Mouse (Mus musculus): ENCODE measurements at regions not wholly inside any gene's neighbourhood (a gene's known extent, or its start where the extent isn't known, plus 50 kb on each side); places are given as distances from the start of the nearest gene placed in this dataset.

DNA sequence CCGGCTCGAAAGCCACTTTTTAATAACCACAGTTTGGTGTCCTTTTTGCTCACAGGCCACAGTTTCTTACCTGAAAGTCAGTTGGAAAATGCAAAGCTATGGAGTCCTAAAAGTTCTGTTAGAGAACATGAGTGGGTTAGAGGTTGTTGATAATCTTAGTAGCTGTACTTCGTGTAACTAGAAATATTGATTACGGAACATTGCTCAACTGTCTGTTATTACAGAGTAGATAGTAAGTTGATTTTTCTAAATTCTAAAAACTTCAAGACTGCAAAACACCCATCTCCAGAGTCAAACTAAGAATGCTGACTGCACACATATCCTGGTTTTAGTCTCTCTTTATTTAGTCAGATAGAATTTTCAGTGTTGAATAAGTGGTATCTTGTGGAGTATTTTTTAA is 111.0 kb downstream of the Slc38a4 start:
- intact Hi-C loops (cut with DNase I), result loop anchor here (10.0 kb wide), 1 partner anchor 400 kb away; no protein-coding TSS in a partner anchor

DNA sequence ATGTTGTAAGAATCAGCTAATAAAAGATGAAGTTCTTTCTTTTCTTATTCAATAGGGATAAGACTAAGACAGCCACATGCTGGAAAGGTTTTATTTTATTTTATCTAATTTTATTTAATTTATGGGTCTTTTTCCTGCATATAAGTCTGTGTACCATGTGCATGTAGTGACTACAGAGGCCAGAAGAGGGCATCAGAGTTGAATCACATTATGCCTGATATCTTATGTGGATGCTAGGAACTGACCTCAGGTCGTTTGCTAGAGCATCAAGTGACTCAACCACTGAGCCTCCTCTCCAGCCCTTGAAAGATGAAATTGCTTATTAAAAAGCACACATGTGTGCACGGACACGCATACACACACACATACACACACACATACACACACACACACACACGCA is 113.1 kb downstream of the Slc38a4 start:
- intact Hi-C loops (cut with DNase I), result loop anchor here (10.0 kb wide), 1 partner anchor 398 kb away; no protein-coding TSS in a partner anchor

DNA sequence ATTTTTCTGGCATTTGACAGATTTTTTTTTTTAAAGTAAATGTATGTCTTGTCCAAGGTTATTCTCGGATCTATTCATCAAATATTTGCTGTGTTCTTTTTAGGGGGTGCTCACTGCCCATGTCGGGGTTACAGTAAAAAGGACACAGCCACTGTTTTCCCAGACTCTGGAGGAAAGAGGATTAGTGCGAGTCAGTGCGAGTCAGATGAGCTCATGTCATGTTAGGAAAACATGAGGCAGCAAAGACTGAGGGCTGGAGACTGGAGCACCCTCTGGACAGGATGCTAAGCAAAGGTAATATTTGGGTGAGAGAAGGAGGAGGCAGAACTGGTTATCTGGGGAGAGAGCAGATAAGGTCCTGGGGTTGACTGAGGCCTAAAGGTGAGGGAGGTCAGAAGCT is 117.3 kb downstream of the Slc38a4 start:
- intact Hi-C loops (cut with DNase I), result loop anchor here (5.0 kb wide), 1 partner anchor 236 kb away; no protein-coding TSS in a partner anchor

DNA sequence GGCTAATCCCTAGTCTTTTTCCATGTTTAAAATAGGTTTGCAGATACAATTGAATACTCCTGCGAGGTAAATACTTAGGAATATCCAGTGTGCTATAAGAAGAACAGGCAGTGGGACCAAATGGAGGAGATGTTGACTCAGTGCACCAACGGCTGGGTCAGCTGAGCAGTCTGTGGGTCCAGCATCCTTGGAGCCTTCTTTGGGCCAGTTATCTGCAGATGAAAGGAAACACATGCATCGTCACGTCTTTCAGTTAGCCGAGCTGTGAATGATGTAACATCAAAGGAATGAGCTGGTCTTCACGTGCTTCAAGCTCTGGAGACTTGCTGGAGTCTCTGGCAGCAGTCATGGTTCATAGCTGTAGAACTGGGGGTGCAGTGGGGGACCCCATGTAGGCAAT is 118.1 kb downstream of the Slc38a4 start:
- intact Hi-C loops (cut with DNase I), result loop anchor here (5.0 kb wide), 1 partner anchor 235 kb away; no protein-coding TSS in a partner anchor

DNA sequence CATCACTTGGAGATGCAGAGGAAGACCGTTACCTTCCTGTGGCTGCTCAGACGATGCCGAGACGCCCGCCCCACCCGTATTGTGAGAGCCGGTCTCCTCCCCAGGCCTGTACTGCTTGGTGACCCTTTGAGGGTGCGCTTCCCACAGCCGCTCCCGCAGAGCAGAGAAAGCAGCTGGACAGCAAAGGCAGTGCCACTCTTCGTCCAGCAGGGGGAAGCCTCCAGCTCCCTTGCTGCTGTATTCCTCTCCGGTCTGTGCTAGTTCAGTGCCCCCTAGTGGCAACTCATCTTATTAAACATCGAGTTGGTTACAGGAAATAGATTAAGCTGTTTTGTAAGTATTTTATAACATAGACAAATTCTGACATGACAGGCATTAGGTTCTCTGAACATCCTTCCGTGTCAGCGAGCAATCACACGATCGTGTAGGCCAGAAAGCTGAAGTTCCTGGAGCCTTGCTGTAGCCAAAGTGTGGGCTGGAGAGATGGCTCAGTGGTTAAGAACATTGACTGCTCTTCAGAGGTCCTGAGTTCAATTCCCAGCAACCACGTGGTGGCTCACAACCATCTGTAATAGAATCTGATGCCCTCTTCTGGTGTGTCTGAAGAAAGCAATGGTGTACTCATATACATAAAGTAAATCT is 118.9 kb downstream of the Slc38a4 start:
- intact Hi-C loops (cut with DNase I), result loop anchor here (5.0 kb wide), 1 partner anchor 235 kb away; no protein-coding TSS in a partner anchor

DNA sequence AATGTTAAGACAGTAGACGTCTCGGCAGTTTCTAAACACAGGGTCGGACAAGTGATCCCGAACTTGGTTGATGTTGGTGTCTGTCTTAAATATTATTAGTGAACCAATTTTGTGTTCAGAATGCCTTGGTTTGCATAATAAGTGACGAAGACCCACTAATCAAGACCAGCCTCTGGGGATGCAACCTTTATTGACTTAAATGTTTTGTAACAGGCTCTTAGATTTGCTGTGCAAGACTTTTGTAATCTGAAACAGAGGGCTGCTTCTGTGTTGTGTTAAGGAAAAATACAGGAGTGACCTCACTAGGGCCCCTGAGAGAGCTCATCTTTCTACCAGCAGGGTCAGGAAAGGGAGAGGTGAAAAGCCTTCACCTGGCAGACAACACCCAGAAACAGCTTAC is 119.5 kb downstream of the Slc38a4 start:
- intact Hi-C loops (cut with DNase I), result loop anchor here (5.0 kb wide), 1 partner anchor 234 kb away; no protein-coding TSS in a partner anchor

DNA sequence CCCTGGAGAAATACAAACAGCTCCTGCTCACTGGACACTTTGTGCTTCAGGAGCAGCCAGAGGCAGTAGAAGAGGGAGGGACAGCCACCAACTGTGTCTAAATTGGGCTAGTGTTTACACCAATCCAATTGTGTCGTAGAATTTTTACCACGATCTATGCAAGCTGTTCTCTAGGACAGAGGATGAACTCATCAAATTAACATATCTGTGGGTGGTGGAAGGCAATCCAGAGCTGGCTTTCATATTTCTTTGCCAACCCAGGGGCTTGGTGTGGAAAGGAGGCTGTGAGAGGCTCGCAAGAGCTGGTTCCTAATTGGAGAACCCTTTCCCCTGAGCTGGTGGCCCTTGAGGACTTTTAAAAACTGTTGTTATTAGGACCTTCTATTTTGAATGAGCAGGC is 122.3 kb downstream of the Slc38a4 start:
- intact Hi-C loops (cut with DNase I), result no loop called here

DNA sequence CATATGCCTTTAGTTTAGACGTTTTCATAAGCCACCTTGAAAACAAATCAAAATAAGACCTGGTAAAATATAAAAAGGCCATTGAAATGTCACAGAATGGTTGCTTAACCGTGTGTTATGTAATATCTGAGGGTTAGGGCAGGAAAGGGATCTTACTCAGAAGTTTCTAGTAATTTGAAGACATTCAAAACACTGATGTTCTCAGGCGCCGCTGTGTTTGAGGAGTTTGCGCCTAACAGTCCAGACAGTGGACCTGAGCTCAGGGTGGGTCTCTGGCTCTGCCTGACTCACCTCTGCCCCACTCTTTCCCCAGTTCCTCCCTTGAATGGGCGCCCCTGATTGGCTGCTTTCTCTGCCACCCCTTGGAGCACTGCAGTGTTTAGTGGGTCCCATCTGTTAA is 125.2 kb downstream of the Slc38a4 start:
- intact Hi-C loops (cut with DNase I), result no loop called here

DNA sequence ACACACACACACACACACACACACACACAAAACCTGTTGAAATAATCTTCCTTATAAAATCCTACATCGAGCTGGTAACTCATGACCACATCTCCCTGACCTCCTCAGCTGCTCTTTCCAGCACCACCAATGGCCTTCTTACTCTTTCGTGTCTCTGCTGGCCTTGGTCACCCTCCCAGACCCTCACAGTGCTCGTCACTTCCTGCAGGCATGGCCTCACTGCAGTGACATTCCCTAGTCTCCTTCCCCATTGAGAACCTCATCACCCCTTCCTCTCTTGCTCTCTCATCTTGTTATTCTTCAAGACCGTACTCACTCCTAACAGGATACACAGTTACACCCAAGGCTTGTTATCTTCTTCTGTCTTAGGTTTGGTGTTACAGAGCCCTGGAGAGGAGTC is 126.0 kb downstream of the Slc38a4 start:
- intact Hi-C loops (cut with DNase I), result no loop called here

DNA sequence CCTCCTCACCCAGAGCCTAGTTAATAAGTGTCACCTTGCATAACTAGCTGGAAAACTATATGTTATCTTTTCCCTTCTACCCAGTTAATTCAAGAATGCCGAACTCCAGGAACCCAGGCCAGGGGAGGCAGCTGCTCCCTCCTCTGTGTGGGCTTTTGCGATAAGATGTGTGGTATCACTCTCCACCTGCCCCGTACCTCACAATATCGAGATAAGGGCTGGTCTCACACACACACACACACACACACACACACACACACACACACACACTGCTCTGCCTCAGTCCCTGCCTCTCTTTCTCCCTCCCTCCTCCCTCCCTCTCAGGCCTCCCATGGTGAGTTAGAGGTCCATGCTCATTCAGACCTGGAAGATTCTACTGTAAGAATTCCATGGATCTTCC is 127.1 kb downstream of the Slc38a4 start:
- intact Hi-C loops (cut with DNase I), result no loop called here

DNA sequence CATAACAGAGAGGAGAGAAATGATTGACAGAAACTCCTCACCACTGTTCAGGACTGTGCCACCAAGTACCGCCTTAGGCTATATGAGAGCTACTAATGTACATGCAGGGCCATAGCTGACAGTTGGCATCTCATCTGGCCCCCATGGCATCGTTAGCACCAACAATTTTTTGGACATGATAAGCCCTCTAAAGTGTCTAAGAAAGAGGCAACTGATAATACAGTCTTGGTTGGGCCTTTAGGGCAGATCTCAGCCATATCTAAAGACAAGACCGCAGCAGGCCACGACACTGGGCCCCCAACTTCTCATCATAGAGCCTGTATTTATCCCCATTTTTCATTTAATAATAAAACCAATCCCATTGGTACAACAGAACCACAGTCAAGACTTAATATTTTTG is 128.1 kb downstream of the Slc38a4 start:
- intact Hi-C loops (cut with DNase I), result no loop called here

DNA sequence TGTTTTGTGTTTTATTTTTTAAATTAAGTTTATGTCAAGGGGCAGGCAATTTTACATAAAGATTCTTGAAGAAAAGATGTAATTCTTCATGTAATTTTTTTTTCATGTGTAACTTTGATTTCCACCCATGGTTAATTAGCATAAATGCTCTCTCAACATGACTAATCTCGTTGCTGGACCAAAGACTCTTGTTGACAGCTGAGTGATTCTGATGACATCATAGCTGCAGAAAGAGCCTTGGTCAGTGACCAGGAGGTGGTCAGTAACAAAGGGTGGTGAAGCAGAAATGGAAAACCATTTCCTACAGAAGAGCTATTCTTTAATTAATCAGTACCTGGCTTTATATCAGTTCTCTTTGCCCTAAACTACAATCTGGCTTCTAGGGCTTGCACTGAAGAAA is 129.1 kb downstream of the Slc38a4 start:
- intact Hi-C loops (cut with DNase I), result no loop called here

DNA sequence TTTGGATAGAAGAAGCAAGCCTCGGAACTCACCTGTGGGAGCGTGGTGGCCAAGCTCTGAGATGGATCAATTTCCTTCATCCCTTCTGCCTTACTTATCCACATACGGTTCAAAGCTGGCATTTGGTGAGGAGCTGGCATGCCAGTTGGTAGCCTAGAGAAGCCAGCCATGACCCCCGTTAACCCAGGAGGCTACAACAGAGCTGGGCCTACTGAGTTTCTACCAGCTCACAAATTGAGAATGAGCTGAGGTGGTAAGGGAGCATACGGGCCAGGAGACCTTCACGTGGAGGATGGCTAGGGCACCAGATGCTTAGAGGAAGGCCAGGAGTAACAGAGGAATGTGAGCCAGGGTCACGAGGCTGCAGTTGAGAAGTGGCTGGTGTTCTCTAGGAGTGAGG is 139.2 kb downstream of the Slc38a4 start:
- intact Hi-C loops (cut with DNase I), result no loop called here

DNA sequence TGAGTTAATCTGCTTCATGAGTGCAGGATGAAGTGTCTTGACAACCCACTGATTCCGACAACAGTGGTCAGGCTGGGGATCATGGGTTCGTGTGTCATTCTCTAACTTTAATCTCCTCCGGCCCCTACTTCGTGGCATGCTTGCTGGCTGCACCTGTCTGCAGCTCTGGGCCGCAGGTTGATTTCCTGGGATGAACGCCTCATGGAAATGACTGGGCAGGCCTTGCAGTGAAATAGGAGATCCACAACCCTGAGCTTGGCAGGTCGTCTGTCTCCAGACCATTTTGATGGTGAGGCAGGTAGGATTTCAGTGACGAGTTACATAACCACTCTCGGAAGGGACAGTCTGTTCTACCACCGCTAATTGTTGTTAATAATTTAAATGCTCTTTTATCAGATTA is 140.2 kb downstream of the Slc38a4 start:
- intact Hi-C loops (cut with DNase I), result no loop called here

DNA sequence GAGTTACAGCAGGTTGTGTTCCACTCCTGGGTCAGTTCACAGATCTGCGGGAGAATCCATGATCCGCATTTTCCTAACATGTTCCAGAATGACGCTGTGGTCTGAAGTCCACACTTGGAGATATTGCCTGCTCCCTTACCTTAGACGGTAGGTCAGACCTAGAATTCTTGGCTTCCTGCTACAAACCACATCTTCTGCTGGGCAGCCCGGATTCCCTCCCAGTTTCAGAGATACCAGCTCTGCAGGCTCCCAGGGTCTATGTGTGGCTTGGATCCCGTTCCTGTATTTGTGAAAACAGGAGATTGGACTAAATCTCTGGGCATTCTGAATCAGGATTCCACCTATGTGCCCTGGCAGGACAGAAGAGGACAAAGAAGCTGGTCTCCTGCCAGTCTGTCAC is 140.8 kb downstream of the Slc38a4 start:
- intact Hi-C loops (cut with DNase I), result no loop called here

DNA sequence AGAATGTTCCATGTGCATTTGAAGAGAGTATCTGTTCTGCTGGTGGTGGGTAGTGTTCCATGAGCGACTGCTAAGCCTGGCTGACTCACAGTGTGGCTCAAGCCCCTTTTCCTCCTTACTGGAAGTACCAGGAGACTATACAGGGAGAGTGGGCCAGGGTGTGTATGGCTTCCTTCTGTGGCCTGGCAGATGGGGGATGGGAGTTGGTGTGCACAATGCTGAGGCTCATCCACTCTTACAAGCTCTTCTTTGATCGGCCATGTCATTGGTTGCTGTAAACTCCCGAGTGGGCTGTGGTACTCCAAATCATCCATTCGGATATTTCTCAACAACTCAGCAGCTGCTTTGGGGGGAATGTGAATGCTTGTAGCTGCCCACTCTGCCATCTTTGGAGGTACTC is 150.2 kb downstream of the Slc38a4 start:
- intact Hi-C loops (cut with DNase I), result no loop called here

DNA sequence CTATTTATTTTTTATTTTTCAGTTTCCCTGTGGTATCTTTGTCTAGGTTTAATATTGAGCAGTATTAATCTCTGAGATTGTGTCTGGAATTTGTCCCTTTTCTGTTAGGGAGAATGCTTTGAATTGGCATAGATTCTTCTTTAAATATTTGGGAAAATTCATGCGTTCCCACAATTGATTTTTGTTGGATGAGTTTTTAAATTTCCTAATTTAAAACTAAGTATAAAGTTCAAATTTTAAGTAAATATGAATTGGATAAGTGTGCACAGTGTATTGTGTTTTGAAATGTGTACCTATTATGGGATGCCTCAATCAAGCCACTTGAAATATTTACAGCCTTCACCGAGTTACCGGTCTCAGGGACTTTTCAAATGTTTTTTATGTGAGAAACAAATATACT is 152.3 kb downstream of the Slc38a4 start:
- intact Hi-C loops (cut with DNase I), result no loop called here

DNA sequence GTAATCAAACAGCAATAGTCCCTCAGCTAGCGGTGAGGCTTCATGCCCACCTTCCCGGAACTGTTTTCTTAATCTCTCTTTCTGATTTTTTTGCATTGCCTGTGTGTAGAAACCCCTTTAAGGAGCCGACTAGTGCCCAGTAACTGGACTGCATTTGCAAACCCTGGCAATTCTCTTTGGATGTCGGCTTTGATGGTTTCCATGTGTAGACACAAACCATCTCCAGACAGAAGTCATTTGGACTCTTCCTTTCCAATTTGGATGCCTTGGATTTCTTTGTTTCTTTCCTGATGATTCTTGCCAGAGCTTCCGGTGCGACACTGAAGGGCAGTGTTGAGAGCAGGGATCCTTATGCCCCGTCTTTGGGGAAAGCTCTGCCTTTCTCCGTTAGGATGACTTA is 153.0 kb downstream of the Slc38a4 start:
- intact Hi-C loops (cut with DNase I), result no loop called here

DNA sequence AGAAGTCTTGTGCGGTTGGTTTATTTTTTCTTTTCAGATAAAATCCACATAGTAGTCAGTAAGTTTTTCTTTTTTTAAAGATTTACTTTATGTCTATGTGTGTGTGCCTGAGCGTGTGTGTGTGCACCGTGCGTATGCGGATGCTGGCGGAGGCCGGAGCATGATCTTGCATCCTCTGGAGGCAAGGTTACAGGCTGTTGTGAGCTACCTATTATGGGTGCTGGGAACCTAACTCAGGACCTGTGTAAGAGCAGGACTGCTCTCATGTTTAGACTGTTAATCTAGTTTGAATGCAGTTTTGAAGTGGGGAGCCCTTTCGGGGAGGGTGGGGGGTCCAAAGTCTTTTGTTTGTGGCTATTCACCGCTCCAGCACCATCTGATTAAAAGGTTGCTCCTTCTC is 154.1 kb downstream of the Slc38a4 start:
- intact Hi-C loops (cut with DNase I), result no loop called here

DNA sequence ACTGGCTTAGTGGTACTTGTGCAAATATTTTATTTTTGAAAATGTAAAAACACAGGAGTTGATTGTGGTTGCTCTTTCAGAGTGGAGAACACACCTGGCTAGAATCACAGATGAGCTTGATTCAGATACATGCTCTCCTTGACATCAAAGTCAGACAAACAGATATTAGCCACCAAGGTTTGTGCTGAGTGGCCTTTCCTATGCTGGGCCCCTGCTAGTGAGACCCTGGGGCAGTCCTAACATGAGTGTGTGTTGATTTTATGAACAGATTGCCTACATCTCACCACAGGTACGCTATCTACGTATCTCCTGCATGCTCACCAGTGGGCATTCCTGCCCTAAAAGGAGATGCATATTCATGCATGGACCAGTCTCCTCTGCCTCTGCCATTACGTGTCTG is 157.5 kb downstream of the Slc38a4 start:
- intact Hi-C loops (cut with DNase I), result no loop called here

DNA sequence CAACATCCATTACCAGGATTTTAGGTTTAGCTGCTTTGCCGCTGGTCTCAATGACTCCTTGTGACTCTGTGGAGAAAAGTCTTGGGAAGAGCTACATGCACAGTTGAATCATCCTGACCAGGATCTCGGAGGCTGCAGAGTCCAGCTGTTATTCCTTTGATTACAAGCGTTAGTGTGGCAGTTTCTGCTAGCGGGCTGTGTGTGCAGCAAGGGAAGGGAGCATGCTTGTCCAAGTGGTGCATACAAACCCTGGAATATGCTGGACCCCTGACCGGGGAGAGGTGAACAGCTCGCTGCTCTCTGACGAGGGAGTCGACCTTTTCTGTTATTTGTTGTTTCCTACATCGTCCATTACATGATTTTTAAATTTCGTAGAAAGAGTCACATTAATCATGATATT is 170.9 kb downstream of the Slc38a4 start:
- intact Hi-C loops (cut with DNase I), result no loop called here

DNA sequence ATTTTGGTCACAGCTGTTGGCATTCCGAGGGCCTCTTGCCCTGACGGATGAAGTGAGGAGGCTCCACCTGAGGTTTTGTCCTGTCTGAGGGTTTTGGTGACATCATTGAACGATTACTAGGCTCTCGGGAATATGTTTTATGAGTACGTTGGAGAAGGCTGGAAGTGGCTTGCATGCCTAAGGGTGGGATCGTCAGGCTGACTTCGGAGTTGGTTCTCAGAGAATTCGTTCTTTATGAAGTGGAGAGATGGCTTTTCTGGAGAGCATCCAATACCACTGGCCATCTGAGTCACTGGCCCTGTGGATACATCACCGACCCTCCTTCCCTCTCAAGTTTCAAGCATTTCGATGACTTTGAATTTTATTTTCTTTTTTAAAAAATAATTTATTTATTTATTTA is 172.0 kb downstream of the Slc38a4 start:
- intact Hi-C loops (cut with DNase I), result no loop called here

DNA sequence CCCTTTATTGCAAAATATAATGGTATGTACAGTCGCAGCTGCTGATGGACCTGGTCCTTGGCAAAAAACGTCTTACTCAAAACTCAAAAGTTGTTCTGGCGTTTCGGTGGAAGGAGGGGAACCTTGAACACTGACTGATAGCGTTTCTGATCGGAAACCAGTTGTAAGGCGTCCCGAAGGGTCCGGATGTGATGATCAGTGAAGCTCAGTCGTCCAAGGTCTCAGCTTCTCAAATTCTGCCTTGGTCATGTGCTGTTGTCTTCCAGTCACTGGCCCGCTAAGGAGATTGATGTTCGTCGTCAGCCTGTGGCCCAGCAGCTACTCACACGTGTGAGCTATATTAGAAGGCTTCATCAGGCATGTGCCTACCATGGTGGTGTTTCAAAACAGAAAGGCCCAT is 173.5 kb downstream of the Slc38a4 start:
- intact Hi-C loops (cut with DNase I), result no loop called here

All from adrenal gland (tissue).